Mouse (Mus musculus) C2C12 (cell line): ENCODE measurements around the gene Golga4.

ENCODE experiments used
- CEBPB ChIP-seq: IDR thresholded peaks from one replicate; pipeline ENCODE4 v1.6.1; 2011; ENCODE audit warnings: low read depth, mild to moderate bottlenecking, control low read depth, moderate library complexity
- CTCF ChIP-seq: IDR thresholded peaks from one replicate; pipeline ENCODE4 v1.5.1; 2011; ENCODE audit not compliant: control insufficient read depth, insufficient read depth, insufficient read length
- FOSL1 ChIP-seq: IDR thresholded peaks from one replicate; pipeline ENCODE4 v1.8.0; 2011; ENCODE audit warnings: mild to moderate bottlenecking, low read length; ENCODE audit not compliant: poor library complexity, insufficient read depth, severe bottlenecking
- MAX ChIP-seq: IDR thresholded peaks from one replicate; pipeline ENCODE4 v1.6.1; 2011; ENCODE audit warnings: mild to moderate bottlenecking, control low read depth
- MYOD1 ChIP-seq: IDR thresholded peaks from one replicate; pipeline ENCODE4 v1.6.1; 2011; ENCODE audit warnings: low read depth; ENCODE audit not compliant: control insufficient read depth, insufficient read length
- MYOG ChIP-seq: IDR thresholded peaks from one replicate; pipeline ENCODE4 v1.6.1; 2011; ENCODE audit not compliant: control insufficient read depth, insufficient read length; ENCODE audit errors: extremely low read depth

DNA sequence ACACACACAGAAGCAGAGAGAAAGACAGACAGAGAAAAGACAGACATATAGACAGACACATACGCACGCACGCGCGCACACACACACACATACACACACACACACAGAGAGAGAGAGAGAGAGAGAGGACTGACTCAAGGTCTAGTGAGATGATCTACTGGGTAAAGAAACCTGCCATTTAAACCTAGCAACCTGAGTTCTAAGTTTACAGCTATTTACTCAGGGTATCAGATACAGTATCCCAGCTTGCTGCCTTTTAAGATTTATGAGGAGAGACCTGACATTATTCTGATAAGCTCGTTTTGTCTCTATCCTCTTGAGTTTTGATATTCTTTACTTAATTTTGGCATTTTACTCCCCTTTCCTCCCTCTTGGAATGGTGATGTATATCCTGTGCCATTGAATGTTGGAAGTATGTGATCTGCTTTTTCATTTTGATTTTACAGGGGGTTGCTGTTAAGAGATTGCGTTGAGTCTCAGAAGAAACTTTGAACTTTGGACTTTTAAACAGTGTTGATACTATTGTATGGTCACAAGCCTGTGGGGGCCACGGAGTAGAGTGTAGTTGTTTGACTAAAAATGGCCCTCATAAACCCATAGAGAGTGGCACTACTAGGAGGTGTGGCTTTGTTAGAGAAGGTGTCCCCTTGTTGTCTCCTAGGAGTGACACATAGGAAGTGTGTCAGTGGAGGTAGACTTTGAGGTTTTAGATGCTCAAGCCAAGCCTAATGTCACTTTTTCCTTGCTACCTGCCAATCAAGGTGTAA is 13.0 kb upstream of the Golga4 start:
- TF ChIP-seq CTCF: no peak
- no peak for TF ChIP-seq MYOG
- no peak for TF ChIP-seq FOSL1
- TF ChIP-seq MYOD1: no peak
- TF ChIP-seq MAX: no peak
- no peak for TF ChIP-seq CEBPB
